Mouse (Mus musculus) heart, embryonic 16.5 days (tissue): ENCODE measurements around the gene Cntfr. TPM values are rescaled to one million over a fixed set of nuclear protein-coding genes. Genes with fewer than 3 reads are reported as not detected.
A peak's percentile ranks its signal among the peaks of the same experiment; 100 is the strongest.
"Not testable (repeated sequence)": the region's sequence is repeated elsewhere in the genome, so short reads cannot be mapped to it uniquely, and the experiment has no call there.

Experiments
- ATAC-seq: fragments of 200-750 bp; cut with Nextera tagmentation; replicated peaks from 2 replicates; pipeline ENCODE4 v1.8.0; 2017; ENCODE audit warnings: moderate number of reproducible peaks; ENCODE audit not compliant: insufficient read depth, low FRiP score; ENCODE audit errors: extremely low read depth
- H3K27ac ChIP-seq: fragments of 300-500 bp; sonication (generic); 2 replicates; pipeline ENCODE4 v1.5.1; 2014; ENCODE audit warnings: mild to moderate bottlenecking, low read length, control low read depth, moderate library complexity
- H3K27me3 ChIP-seq: fragments of 300-500 bp; sonication (generic); 2 replicates; pipeline ENCODE4 v1.6.1; 2014; ENCODE audit warnings: low read length, mixed read lengths; ENCODE audit not compliant: control insufficient read depth, insufficient read depth
- H3K36me3 ChIP-seq: fragments of 300-500 bp; sonication (generic); 2 replicates; pipeline ENCODE4 v1.6.1; 2014; ENCODE audit not compliant: control insufficient read depth, insufficient read depth
- H3K4me1 ChIP-seq: fragments of 300-500 bp; sonication (generic); 2 replicates; pipeline ENCODE4 v1.6.1; 2014; ENCODE audit warnings: low read length, mixed read lengths; ENCODE audit not compliant: control insufficient read depth, insufficient read depth
- H3K4me2 ChIP-seq: fragments of 300-500 bp; sonication (generic); 2 replicates; pipeline ENCODE4 v1.6.1; 2014; ENCODE audit warnings: low read depth, mild to moderate bottlenecking, control low read depth, low read length
- H3K4me3 ChIP-seq: fragments of 300-500 bp; sonication (generic); 2 replicates; pipeline ENCODE4 v1.5.1; 2014; ENCODE audit warnings: mild to moderate bottlenecking, control low read depth, low read length
- H3K9ac ChIP-seq: fragments of 300-500 bp; sonication (generic); 2 replicates; pipeline ENCODE4 v1.6.1; 2014; ENCODE audit warnings: low read length, control low read depth
- H3K9me3 ChIP-seq: fragments of 300-500 bp; sonication (generic); replicated peaks from 2 replicates; pipeline ENCODE4 v1.6.1; 2016; ENCODE audit warnings: low read length; ENCODE audit not compliant: control insufficient read depth
- WGBS: fragments of 180-500 bp; shearing (Covaris S2); extraction: QIAGEN DNeasy Blood & Tissue Kit; methylation state at CpG from one replicate; pipeline ENCODE4 v1.1.7; 2014; 5-methylcytosine and 5-hydroxymethylcytosine counted together
- polyA plus RNA-seq: library from polyadenylated mRNA; unstranded; fragments of >200 nt; fragmentation: Nextera tagmentation; extraction: Ambion mirVana; gene quantifications from 2 replicates; pipeline ENCODE4 v1.2.1, GENCODE M21; 2015

Cntfr gene
- polyA plus RNA-seq, 1 experiment from 2014 or later: 1.5 TPM

DNA sequence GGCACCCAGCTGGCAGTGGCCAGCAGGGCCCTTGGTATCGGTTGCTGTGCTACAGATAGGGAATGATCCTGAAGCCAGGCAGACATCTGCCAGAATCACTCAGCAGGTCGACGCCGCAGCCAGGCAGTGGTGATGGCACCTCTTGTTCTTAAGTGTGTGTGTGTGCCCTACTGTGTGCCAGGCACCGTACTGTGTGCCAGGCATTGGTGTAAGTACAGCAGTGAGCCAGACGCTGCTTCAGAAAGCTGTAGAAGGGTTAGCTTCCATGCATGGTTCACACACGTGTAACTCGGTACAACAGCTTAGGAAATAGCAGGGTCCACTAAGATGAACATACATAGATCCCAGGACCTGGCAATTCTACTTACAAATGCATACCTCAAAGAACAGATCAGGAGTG, 3.3 kb upstream of the Cntfr start:
- H3K27ac ChIP-seq, H3K4me1 ChIP-seq, H3K4me2 ChIP-seq, H3K36me3 ChIP-seq, H3K9ac ChIP-seq, H3K9me3 ChIP-seq, ATAC-seq, H3K27me3 ChIP-seq, H3K4me3 ChIP-seq: not testable (repeated sequence)
- WGBS: 70% methylated on average over 1 of the region's 8 CpGs

- H3K36me3 ChIP-seq, H3K4me2 ChIP-seq, H3K27me3 ChIP-seq, H3K27ac ChIP-seq, H3K9me3 ChIP-seq, H3K9ac ChIP-seq, ATAC-seq, H3K4me1 ChIP-seq, H3K4me3 ChIP-seq: not testable (repeated sequence)
- WGBS: 62% methylated on average over 8 of the region's 10 CpGs
Measured at GRCm38 (mm10) chr4:41699783-41700182, 2.9 kb upstream of the Cntfr start, which contains the start of gene Il11ra1. TSS of gene Il11ra1 (plus strand) at chr4:41699989.

- not testable (repeated sequence) for H3K9me3 ChIP-seq, H3K27me3 ChIP-seq, H3K36me3 ChIP-seq, H3K4me3 ChIP-seq, ATAC-seq, H3K9ac ChIP-seq, H3K4me1 ChIP-seq, H3K27ac ChIP-seq, H3K4me2 ChIP-seq
- WGBS: 14% methylated on average over 24 of the region's 32 CpGs
Measured at GRCm38 (mm10) chr4:41698421-41699016, 1.6 kb upstream of the Cntfr start.

DNA sequence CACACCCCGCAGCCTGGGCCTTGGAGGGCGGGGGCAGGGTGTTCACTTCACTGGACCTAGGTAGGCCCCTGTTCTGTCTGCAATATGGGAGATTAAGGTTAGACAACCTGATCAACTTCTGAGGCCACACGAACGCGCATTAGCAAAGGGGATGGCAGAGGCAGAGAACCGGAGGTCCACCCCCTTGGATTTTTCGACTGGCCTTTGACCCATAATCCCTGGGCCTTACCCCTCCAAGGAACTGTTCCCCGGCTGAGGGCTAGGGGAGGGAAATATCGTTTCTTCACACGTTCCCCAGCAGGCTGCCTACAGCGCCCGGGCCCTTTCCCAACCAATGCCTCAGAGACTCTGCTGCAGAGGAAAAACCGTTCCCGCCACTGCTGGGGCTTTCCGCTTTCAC, 437 bp downstream of the Cntfr start:
- H3K36me3 ChIP-seq, H3K4me3 ChIP-seq, H3K4me1 ChIP-seq, H3K27me3 ChIP-seq, H3K9me3 ChIP-seq, H3K27ac ChIP-seq, H3K9ac ChIP-seq, H3K4me2 ChIP-seq, ATAC-seq: not testable (repeated sequence)
- WGBS: 9% methylated on average over 12 of the region's 15 CpGs

DNA sequence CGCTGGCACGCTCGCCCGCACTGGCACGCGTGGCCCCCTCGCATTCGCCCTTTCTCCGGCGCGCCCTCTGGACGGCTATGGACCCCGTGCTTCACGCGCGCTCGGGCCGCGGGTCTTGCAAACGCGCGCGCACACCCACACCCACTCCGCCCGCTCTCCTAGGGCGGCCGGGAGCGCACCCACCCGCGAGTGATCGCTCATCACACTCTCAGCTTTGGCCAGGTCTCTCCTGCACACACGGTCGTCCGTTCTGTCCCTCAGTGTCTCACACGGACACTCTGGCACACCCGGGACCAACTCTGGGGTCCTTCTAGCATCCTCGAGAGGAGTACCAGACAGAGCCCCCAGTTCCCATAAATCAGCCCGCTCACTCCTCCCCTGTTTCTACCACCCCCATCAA, 1.1 kb downstream of the Cntfr start:
- WGBS: 5% methylated on average over 14 of the region's 38 CpGs
- not testable (repeated sequence) for H3K27me3 ChIP-seq, H3K36me3 ChIP-seq, H3K27ac ChIP-seq, H3K9me3 ChIP-seq, ATAC-seq, H3K9ac ChIP-seq, H3K4me1 ChIP-seq
- Histone ChIP-seq H3K4me2 (peak overlapping the region; percentile 23; the same call in 1 of the 2 replicates), H3K4me3 (peak overlapping the region; percentile 22; the same call in 1 of the 2 replicates)

- not testable (repeated sequence) for H3K4me2 ChIP-seq, H3K36me3 ChIP-seq, H3K9me3 ChIP-seq, H3K27ac ChIP-seq, H3K4me1 ChIP-seq, H3K27me3 ChIP-seq, H3K4me3 ChIP-seq, ATAC-seq, H3K9ac ChIP-seq
- WGBS: 23% methylated on average over 4 of the region's 4 CpGs
Measured at GRCm38 (mm10) chr4:41693511-41693910, 3.4 kb downstream of the Cntfr start.

GRCm38 (mm10) chr4:41690014-41690413, 6.9 kb downstream of the Cntfr start:
- not testable (repeated sequence) for H3K27ac ChIP-seq, ATAC-seq, H3K4me1 ChIP-seq, H3K9ac ChIP-seq, H3K4me3 ChIP-seq, H3K4me2 ChIP-seq, H3K9me3 ChIP-seq, H3K36me3 ChIP-seq, H3K27me3 ChIP-seq
- WGBS: no CpG with 5 or more reads among the region's 4 CpGs

DNA sequence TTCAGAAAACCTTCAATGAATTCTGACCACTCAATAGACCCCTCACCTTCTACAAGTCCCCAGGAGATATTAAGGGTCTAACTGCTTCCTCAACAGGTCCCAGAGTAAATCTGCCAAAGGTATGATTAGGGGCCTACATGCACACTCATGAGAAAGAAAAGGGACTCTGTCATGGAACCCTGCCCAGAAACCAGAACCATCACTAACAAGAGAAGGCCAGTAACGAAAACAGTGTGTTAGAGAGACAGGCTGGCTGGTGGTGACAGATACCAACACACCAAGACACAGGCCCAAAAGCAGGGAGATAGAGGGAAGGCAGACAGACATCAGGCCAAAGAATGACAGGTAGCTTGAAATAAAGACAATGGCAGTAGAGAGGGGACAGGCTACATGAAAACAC, 8.3 kb downstream of the Cntfr start:
- H3K27ac ChIP-seq, H3K36me3 ChIP-seq: not testable (repeated sequence)
- WGBS: 47% methylated on average over 1 of the region's 1 CpGs

DNA sequence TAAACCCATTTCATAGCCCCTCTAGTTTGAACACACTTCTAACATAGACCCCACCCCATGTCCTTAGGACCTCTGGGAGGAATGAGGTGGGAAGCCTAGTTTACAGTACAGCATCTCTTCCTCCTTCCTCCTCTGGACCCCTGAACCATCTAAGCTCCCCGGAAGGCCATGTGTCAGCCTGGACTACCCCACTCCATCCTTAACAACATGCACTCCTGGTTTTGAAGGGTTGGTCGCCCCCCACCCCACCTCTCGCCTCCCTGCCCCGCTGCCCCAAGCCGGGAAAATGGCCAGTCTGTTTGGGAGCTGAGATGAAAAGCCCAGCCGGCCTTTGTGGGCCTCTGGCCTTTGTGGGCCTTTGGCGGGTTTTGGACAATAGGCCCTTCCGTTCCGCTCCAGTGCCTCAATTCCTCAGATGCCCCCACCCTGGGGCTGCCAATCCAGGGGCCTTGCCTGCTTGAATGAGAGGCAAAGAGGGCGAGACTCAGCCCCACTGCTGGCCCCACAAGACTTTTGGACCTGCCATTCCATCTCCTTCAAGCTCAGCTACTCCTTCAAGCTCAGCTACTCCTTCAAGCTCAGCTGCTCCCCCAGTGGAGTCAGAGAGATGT, 10.9 kb downstream of the Cntfr start:
- H3K9ac ChIP-seq: not testable (repeated sequence)

More for the DNA sequence above, 8.3 kb downstream of the Cntfr start:
- ATAC-seq, H3K9ac ChIP-seq, H3K4me1 ChIP-seq, H3K27me3 ChIP-seq, H3K4me2 ChIP-seq, H3K9me3 ChIP-seq, H3K4me3 ChIP-seq: not testable (repeated sequence)

More for the DNA sequence above, 10.9 kb downstream of the Cntfr start:
- not testable (repeated sequence) for ATAC-seq, H3K9me3 ChIP-seq, H3K27me3 ChIP-seq, H3K27ac ChIP-seq, H3K4me1 ChIP-seq, H3K4me2 ChIP-seq, H3K4me3 ChIP-seq, H3K36me3 ChIP-seq
- 76% methylated on average over 9 of the region's 10 CpGs for WGBS
